Mouse (Mus musculus) G1E (cell line): Measurements from ENCODE around the gene Cygb. TPM values are rescaled to one million over a fixed set of nuclear protein-coding genes. Genes with fewer than 3 reads are reported as not detected.
"Not testable (repeated sequence)": the region's sequence is repeated elsewhere in the genome, so short reads cannot be mapped to it uniquely, and the experiment has no call there.

Experiments
- ATAC-seq: 2 replicates; pipeline ENCODE4 v1.8.0; 2016; ENCODE audit warnings: mild to moderate bottlenecking; ENCODE audit not compliant: insufficient number of reproducible peaks, poor library complexity, low FRiP score, severe bottlenecking; ENCODE audit errors: extremely low read depth
- DNase-seq: peaks from one replicate; pipeline ENCODE4 v3.0.0; 2012; ENCODE audit warnings: low spot score
- H3K27me3 ChIP-seq: 2 replicates; pipeline ENCODE4 v1.6.1; 2012; ENCODE audit warnings: mild to moderate bottlenecking, low read length, inconsistent platforms; ENCODE audit not compliant: insufficient read depth
- H3K36me3 ChIP-seq: replicated peaks from 2 replicates; pipeline ENCODE3; 2012; ENCODE audit warnings: mild to moderate bottlenecking, inconsistent platforms
- H3K4me1 ChIP-seq: 2 replicates; pipeline ENCODE4 v1.6.1; 2012; ENCODE audit warnings: low read depth, low read length, inconsistent platforms, mixed read lengths; ENCODE audit not compliant: insufficient read depth
- H3K4me3 ChIP-seq: 2 replicates; pipeline ENCODE4 v1.5.1; 2012; ENCODE audit warnings: low read depth, mild to moderate bottlenecking, inconsistent platforms, low read length, moderate library complexity, mixed read lengths
- H3K9me3 ChIP-seq: replicated peaks from 2 replicates; pipeline ENCODE4 v1.6.1; 2012; ENCODE audit warnings: inconsistent platforms
- CTCF ChIP-seq: IDR thresholded peaks from 2 replicates; pipeline ENCODE4 v1.5.1; 2012; ENCODE audit warnings: low read depth, low read length, inconsistent platforms, mixed read lengths
- GATA1 ChIP-seq: IDR thresholded peaks from 2 replicates; pipeline ENCODE4 v1.6.1; 2012; ENCODE audit warnings: borderline replicate concordance, low read length, inconsistent platforms, mixed read lengths
- GATA2 ChIP-seq: IDR thresholded peaks from 2 replicates; pipeline ENCODE4 v1.6.1; 2012; ENCODE audit warnings: low read depth, low read length, inconsistent platforms, borderline replicate concordance
- POLR2AphosphoS5 ChIP-seq: IDR thresholded peaks from 2 replicates; pipeline ENCODE4 v1.6.1; 2012; ENCODE audit warnings: low read depth, low read length, inconsistent platforms; ENCODE audit not compliant: insufficient replicate concordance
- TAL1 ChIP-seq: conservative IDR thresholded peaks from 2 replicates; pipeline ENCODE4 v1.6.1; 2012; ENCODE audit warnings: low read depth, low read length, inconsistent platforms, mixed read lengths
- polyA plus RNA-seq: library from polyadenylated mRNA; stranded (reverse); fragments of >175 nt; gene quantifications from 2 replicates; pipeline ENCODE4 v1.2.3, GENCODE M21; 2012
- total RNA-seq, 2 experiments: library from RNA; stranded (forward) in 1 of 2; stranded (reverse) in 1 of 2; fragments of 200-1000 nt in 1 of 2; fragments of >200 nt in 1 of 2; fragmentation: Nextera tagmentation in 1 of 2; gene quantifications; 2 replicates each; pipeline ENCODE4 v1.2.3; 2014 to 2017

Gene Cygb
- total and polyA plus RNA-seq, 3 experiments: 0.05 TPM; not detected in 2

DNA sequence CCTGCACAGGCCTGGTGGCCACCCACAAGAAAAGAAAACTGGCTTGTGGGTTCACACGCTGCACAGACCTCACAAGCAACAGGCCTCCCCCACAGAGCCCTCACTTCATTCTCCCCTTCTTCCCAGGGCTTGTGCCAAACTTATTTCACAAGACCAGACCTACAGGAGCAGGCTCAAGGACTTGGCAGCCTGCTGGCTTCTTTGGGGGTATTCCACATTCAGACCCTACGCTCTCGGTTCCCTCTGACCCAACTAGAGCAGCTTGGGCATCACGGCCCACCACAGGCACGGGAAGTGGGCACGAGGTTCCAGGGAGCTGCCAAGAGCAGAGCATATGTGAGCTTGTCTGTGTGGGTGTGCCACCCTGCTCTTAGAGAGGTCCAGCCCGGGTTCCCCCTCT, 36.5 kb downstream of the Cygb start:
- Histone ChIP-seq H3K36me3 (peaks cover 2% of the 10 kb centered on the region), H3K4me3 (no peak overlapping the region), H3K9me3 (no peaks in the 10 kb centered on the region), H3K27me3 (peaks cover 39% of the 10 kb centered on the region), H3K4me1 (peaks cover 75% of the 10 kb centered on the region)
- TF ChIP-seq TAL1 (no peak), GATA2 (no peak), CTCF (no peak), GATA1 (no peak)
- no peak for DNase-seq
- ATAC-seq: no peak

DNA sequence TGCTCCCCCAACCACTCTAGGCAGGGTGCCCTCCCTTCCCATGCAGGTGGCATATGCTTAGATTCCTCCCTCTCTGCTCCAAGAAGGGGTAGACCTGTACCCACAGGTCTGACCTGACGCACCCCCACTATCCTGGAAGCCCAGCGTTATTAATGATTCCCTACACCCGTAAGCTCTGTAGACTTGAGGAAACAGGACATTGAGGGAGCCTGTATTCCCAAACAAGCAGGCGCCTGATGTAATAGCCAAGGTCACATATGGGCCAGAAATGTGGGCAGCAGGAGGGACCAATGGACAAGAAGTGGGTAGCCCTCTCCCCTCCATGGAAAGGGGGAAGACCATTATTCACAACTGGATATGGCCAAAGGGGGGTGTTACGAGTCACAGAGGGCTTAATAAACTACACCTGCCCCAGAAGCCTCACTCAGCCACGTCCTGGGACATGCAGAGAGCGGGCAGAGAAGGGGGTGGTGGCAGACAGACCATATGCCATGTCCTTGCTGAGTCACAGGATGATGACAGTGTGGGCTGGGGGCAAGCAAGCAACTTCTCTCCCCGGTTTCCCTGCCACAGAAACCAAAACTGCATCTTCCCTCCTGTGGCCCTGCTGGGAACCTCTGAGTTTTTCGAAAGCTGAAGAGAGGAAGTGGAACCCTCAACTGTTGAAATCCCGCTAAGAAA, 37.5 kb downstream of the Cygb start:
- ATAC-seq (no peak), DNase-seq (no peak)
- Histone ChIP-seq H3K4me1 (peaks cover 71% of the 10 kb centered on the region), H3K9me3 (no peaks in the 10 kb centered on the region), H3K36me3 (peaks cover 2% of the 10 kb centered on the region), H3K4me3 (peak overlapping the region; percentile 46; the same call in 1 of the 2 replicates), H3K27me3 (peaks cover 31% of the 10 kb centered on the region)
- TF ChIP-seq GATA1: no peak
- TF ChIP-seq GATA2: no peak
- TF ChIP-seq POLR2AphosphoS5: no peak
- TF ChIP-seq CTCF: no peak

DNA sequence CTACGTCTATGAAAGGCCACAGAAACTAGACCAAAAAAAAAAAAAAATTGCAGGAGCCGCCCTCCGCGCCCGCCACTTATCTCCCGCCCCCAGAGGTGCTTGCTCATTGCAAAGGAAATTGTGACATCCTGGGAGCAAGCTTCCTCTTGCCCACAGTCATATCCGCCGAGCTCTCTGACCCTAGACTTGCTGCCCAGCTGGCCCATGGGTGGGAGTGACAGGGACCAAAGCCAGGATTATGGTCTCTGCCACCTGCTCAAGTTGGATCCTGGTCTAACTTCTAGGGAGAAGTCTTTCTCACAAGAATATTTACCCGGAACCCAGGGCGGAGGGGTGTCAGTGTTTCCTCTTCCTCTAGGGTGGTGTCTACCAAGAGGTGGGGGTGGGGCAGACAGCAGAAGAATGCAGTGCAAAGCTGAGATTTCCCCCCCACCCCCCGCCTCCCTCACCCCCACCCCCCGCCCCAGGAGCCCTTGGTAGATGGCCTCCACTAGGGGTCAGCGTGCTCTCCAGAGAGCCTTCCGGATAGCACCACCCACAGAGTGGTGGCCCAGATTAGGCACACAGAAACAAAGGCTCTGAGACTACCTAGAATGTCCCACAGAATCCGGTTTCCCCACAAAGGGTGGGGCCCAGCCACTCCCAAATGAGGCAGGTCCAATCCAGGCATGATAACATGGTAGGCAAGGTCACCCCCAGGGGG, 38.2 kb downstream of the Cygb start:
- peaks cover 66% of the 10 kb centered on the region for H3K4me1 ChIP-seq
- TF ChIP-seq GATA2 (no peak), POLR2AphosphoS5 (no peak), CTCF (no peak), TAL1 (no peak; the same call in 1 of the 2 replicates), GATA1 (no peak)
- peaks cover 26% of the 10 kb centered on the region for H3K27me3 ChIP-seq
- peak; percentile 59 for ATAC-seq
- no peaks in the 10 kb centered on the region for H3K9me3 ChIP-seq
- peak; percentile 65 for DNase-seq
- peaks cover 2% of the 10 kb centered on the region for H3K36me3 ChIP-seq
- H3K4me3 ChIP-seq: peak overlapping the region; percentile 51; the same call in 1 of the 2 replicates

DNA sequence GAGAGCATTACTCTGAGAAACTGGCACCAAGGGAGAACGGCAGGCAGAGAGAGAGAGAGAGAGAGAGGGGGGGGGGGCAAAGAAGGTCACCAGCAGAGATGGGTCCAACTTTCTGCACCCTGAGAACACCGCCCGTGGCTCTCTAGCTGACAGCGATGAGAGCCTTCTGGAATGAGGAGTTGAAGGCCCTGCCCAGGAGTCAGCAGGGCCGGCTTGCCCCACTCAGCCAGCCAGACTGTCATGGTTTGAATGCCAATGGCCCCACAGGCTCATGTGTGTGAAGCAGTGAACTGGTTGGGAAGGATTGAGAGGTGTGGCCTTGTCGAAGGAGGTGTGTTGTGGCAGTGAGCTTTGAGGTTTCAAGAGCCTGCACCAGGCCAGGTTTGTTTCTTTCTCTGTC, 40.9 kb downstream of the Cygb start:
- no peak for TF ChIP-seq GATA1
- TF ChIP-seq TAL1: no peak
- TF ChIP-seq CTCF: no peak
- no peak for TF ChIP-seq POLR2AphosphoS5
- no peak for TF ChIP-seq GATA2
- ATAC-seq: no peak
- no peaks in the 10 kb centered on the region for H3K9me3 ChIP-seq
- H3K4me1 ChIP-seq: peaks cover 44% of the 10 kb centered on the region
- no peak overlapping the region for H3K4me3 ChIP-seq
- DNase-seq: no peak
- H3K36me3 ChIP-seq: peaks cover 8% of the 10 kb centered on the region
- peaks cover 6% of the 10 kb centered on the region for H3K27me3 ChIP-seq

DNA sequence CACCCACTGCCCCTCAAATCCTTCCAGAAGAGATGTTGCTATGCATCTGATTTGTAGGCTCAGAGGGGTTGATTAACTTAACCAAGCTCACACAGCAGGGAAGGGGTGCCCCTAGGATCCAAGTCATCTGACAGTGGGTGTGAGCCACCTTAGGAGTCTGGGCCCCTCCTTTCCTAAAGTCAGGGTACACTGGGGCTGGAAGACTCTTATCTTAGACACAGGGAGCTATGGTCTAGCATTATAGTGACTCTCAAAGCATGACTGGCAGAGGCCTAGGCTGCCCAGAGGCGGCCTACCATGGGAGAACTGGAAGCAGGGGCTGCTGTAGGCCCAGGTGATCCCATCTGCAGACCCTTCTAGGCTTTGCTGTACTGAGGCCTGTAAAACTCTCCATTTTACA, 41.6 kb downstream of the Cygb start:
- ATAC-seq (no peak), DNase-seq (no peak)
- no peak for TF ChIP-seq POLR2AphosphoS5
- TF ChIP-seq GATA1: no peak
- no peak for TF ChIP-seq CTCF
- TF ChIP-seq GATA2: no peak
- no peak for TF ChIP-seq TAL1
- Histone ChIP-seq H3K4me3 (no peak overlapping the region), H3K9me3 (no peaks in the 10 kb centered on the region), H3K4me1 (peaks cover 40% of the 10 kb centered on the region), H3K36me3 (peaks cover 11% of the 10 kb centered on the region), H3K27me3 (peaks cover 3% of the 10 kb centered on the region)

DNA sequence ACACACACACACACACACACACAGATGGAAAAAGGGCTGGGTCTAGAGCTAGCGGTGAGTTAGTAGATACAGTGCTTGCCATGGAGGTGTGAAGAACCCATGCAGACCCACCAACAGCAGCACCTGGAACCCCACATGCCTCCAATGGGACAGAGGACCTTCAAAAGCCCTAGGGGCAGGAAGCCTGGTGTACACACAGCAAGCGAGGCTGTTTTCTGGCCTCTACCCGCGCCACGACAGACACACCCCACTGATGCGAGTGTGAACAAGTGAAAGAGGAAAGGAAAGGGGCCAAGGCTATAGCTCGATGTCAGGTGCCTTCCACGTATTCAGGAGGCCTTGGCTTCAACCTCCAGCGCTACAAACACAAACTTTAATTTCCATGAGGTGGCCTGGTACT, 42.2 kb downstream of the Cygb start:
- ATAC-seq (no peak), DNase-seq (no peak)
- Histone ChIP-seq H3K4me3 (no peak overlapping the region), H3K36me3 (peaks cover 15% of the 10 kb centered on the region), H3K27me3 (peaks cover 3% of the 10 kb centered on the region), H3K9me3 (no peaks in the 10 kb centered on the region), H3K4me1 (peaks cover 35% of the 10 kb centered on the region)
- no peak for TF ChIP-seq CTCF
- TF ChIP-seq GATA2: no peak

DNA sequence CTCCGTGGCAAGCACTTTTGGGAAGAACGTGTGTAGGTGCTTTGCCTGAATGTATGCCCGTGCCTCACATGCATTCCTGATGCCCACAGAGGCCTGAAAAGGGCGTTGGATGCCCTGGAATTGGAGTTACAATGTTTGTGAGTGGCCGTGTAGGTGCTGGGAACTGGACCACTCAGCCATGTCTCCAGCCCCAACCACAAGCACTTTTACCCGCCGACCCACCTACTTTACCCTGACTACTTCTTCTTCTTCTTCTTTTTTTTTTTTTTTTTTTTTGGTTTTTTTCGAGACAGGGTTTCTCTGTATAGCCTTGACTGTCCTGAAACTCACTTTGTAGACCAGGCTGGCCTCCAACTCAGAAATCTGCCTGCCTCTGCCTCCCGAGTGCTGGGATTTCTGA, 42.9 kb downstream of the Cygb start:
- Histone ChIP-seq H3K4me1 (peaks cover 28% of the 10 kb centered on the region), H3K36me3 (peaks cover 18% of the 10 kb centered on the region)
- not testable (repeated sequence) for DNase-seq, H3K4me3 ChIP-seq, H3K9me3 ChIP-seq, ATAC-seq, H3K27me3 ChIP-seq
